In the genomic region with DNA sequence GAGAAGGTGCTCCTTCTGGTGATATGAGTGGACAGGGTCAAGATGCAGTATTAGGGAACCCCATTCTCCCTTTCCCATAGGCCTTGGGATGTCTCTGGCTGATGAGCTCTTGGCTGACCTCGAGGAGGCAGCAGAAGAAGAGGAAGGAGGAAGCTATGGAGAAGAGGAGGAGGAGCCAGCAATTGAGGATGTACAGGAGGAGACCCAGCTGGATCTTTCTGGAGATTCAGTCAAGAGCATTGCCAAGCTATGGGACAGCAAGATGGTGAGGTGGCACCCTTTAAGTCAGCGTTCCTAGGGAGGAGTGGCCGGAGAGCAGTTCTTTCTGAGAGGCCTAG, we compare ENCODE assay signal across 9 mouse cellular contexts. TPM values are rescaled to one million over a fixed set of nuclear protein-coding genes. Genes with fewer than 3 reads are reported as not detected.
DNase-seq lines count a peak whose midpoint lies in the region; ATAC-seq and TF ChIP-seq lines count a peak whose summit lies in the region.
"Had no signal": no experiment of that assay in that cellular context is flagged by ENCODE, and none has a peak within 500 bp of the region (broad histone marks: within the 10 kb centered on the region; RNA-seq: fewer than 3 reads in every experiment).

No protein-coding gene starts in this region.

- no peak for ATAC-seq in heart, embryonic 11.5 days (replicated peaks; ENCODE audit: insufficient number of reproducible peaks, low FRiP score, low TSS enrichment)
- no peak for ATAC-seq in forebrain, embryonic 16.5 days
- no peak for ATAC-seq in inflammation-experienced regulatory T-cells, adult 6 months

- TF ChIP-seq CTCF in ES-Bruce4 (IDR thresholded peaks at IDR 0.05; ENCODE audit: low read depth, low read length): no peak

- TF ChIP-seq POLR2A in ES-Bruce4 (IDR thresholded peaks at IDR 0.05; ENCODE audit: insufficient read depth, low read length): no peak

- peaks cover 12% of the 10 kb centered on the region for H3K4me1 ChIP-seq in heart, embryonic 11.5 days (ENCODE audit: control insufficient read depth, insufficient read depth, low read length)
- H3K4me1 ChIP-seq in ES-Bruce4 (ENCODE audit: control insufficient read depth, insufficient read depth, low read length): no peaks in the 10 kb centered on the region
- H3K4me1 ChIP-seq in forebrain, embryonic 16.5 days (replicated peaks; ENCODE audit: control insufficient read depth, insufficient read depth, low read length): peaks cover 26% of the 10 kb centered on the region

- 56% methylated on average over 3 of the region's 3 CpGs for WGBS in heart, embryonic 11.5 days (ENCODE audit: insufficient replicate concordance)
- WGBS in forebrain, embryonic 16.5 days: 65% methylated on average over 3 of the region's 3 CpGs
- WGBS in macrophage (ENCODE audit: missing documents): 53% methylated on average over 3 of the region's 3 CpGs

- DNase-seq in heart, postnatal 4 days: no peak
- DNase-seq in left cerebral cortex, adult 8-10 months (ENCODE audit: low spot score in 2 of 2): no peak
- DNase-seq in spleen, postnatal 36 days (ENCODE audit: low spot score in 2 of 2): no peak

- peak overlapping the region; percentile 99 for H3K4me2 ChIP-seq in heart, embryonic 11.5 days
- H3K4me2 ChIP-seq in forebrain, embryonic 16.5 days (ENCODE audit: low read length): peak overlapping the region; percentile 81

- peaks cover 5% of the 10 kb centered on the region for H3K36me3 ChIP-seq in heart, embryonic 11.5 days (ENCODE audit: control insufficient read depth, insufficient read depth, low read length)
- H3K36me3 ChIP-seq in ES-Bruce4 (ENCODE audit: control insufficient read depth, insufficient read depth, low read length, poor library complexity, severe bottlenecking) (peaks cover 25% of the 10 kb centered on the region), macrophage (ENCODE audit: inconsistent target) (peaks cover 37% of the 10 kb centered on the region)
- peaks cover 3% of the 10 kb centered on the region; the same call in 1 of the 2 replicates for H3K36me3 ChIP-seq in forebrain, embryonic 16.5 days (ENCODE audit: control insufficient read depth, insufficient read depth)

- no peaks in the 10 kb centered on the region for H3K9me3 ChIP-seq in heart, embryonic 11.5 days (replicated peaks; ENCODE audit: control insufficient read depth, low read length)
- no peaks in the 10 kb centered on the region for H3K9me3 ChIP-seq in ES-Bruce4 (replicated peaks; ENCODE audit: control insufficient read depth, insufficient read depth, low read length, poor library complexity, severe bottlenecking)
- no peaks in the 10 kb centered on the region for H3K9me3 ChIP-seq in forebrain, embryonic 16.5 days (ENCODE audit: control insufficient read depth, low read length)

- no peak overlapping the region for H3K27ac ChIP-seq in heart, embryonic 11.5 days (ENCODE audit: low read depth, low read length)
- H3K27ac ChIP-seq in ES-Bruce4 (ENCODE audit: insufficient read depth, low read length) (no peak overlapping the region), macrophage (peak overlapping the region; percentile 76)
- H3K27ac ChIP-seq in forebrain, embryonic 16.5 days (ENCODE audit: low read length): no peak overlapping the region

- H3K79me2 ChIP-seq in macrophage (ENCODE audit: inconsistent target): peaks cover 59% of the 10 kb centered on the region

- H3K9ac ChIP-seq in heart, embryonic 11.5 days (ENCODE audit: low read depth, low read length): peak overlapping the region; percentile 87
- peak overlapping the region; percentile 71 for H3K9ac ChIP-seq in ES-Bruce4 (ENCODE audit: low read depth, poor library complexity, severe bottlenecking)
- H3K9ac ChIP-seq in forebrain, embryonic 16.5 days (replicated peaks; ENCODE audit: low read depth, low read length): peak overlapping the region; percentile 74

- peak overlapping the region; percentile 68 for H3K4me3 ChIP-seq in heart, embryonic 11.5 days (ENCODE audit: low read depth, low read length)
- peak overlapping the region; percentile 95 for H3K4me3 ChIP-seq in ES-Bruce4 (ENCODE audit: low read depth, low read length)
- peak overlapping the region; percentile 75 for H3K4me3 ChIP-seq in forebrain, embryonic 16.5 days (replicated peaks; ENCODE audit: low read length)
- peak overlapping the region; percentile 95 for H3K4me3 ChIP-seq in macrophage (ENCODE audit: inconsistent target)

- TF ChIP-seq EP300 in ES-Bruce4 (IDR thresholded peaks at IDR 0.05; ENCODE audit: insufficient read depth, low read depth, low read length): no peak

- no peaks in the 10 kb centered on the region for H3K27me3 ChIP-seq in heart, embryonic 11.5 days (ENCODE audit: control insufficient read depth, insufficient read depth, low read length)
- no peaks in the 10 kb centered on the region for H3K27me3 ChIP-seq in ES-Bruce4 (ENCODE audit: control insufficient read depth, insufficient read depth, low read length, poor library complexity, severe bottlenecking)
- no peaks in the 10 kb centered on the region for H3K27me3 ChIP-seq in forebrain, embryonic 16.5 days (replicated peaks; ENCODE audit: control insufficient read depth, insufficient read depth, low read length)

RNA-seq across cellular contexts. Expression of a gene that starts 0.7 kb away (rescaled TPM):
- 67.6 and 78.3 TPM in 2 replicates for polyA plus RNA-seq in heart, embryonic 11.5 days (2014; fragmentation: Nextera tagmentation; extraction: Ambion mirVana)
- total RNA-seq in heart, postnatal 4 days (2021): 10 to 100 TPM; 37.5 to 40.3 TPM
- polyA plus RNA-seq in ES-Bruce4 (2011; ENCODE audit: insufficient read depth, insufficient read length, low read depth, missing spikeins) (67.3 and 80.1 TPM in 2 replicates), macrophage (2018) (35.3 to 71.0 TPM (median 40.2 TPM) in 3 replicates)
- 99.5 and 109 TPM in 2 replicates for polyA plus RNA-seq in forebrain, embryonic 16.5 days (2015; fragmentation: Nextera tagmentation; extraction: Ambion mirVana)
- total RNA-seq in macrophage (2018; cell fraction: chromatin; rRNA removed): 10 to 100 TPM; 13.8 to 68.0 (median 43.5) TPM
- 10 to 100 TPM; 28.7 to 48.7 (median 39.8) TPM for total RNA-seq in macrophage (2018; cell fraction: cytosol; rRNA removed)
- 10 to 100 TPM; 11.9 to 64.8 (median 31.5) TPM for total RNA-seq in macrophage (2018; cell fraction: nucleus; rRNA removed)
- total RNA-seq in left cerebral cortex, adult 8-10 months (2022): 10 to 100 TPM; 50.4 to 59.8 (median 55.2) TPM
- 100 to 1,000 TPM in 1 of 3 experiments, 10 to 100 TPM in 2; 82.2 to 102 (median 91.2) TPM for polyA plus RNA-seq in inflammation-experienced regulatory T-cells, adult 6 months (2017; shearing (Covaris generic))

RNA-seq across cellular contexts. Expression of a gene that starts 0.7 kb away (rescaled TPM):
- polyA plus RNA-seq in heart, embryonic 11.5 days (2014; fragmentation: Nextera tagmentation; extraction: Ambion mirVana): 17.8 and 20.0 TPM in 2 replicates
- total RNA-seq in heart, postnatal 4 days (2021): 10 to 100 TPM; 18.0 to 23.0 TPM
- polyA plus RNA-seq in ES-Bruce4 (2011; ENCODE audit: insufficient read depth, insufficient read length, low read depth, missing spikeins) (23.6 and 29.9 TPM in 2 replicates), macrophage (2018) (16.1 to 19.8 TPM (median 18.6 TPM) in 3 replicates)
- polyA plus RNA-seq in forebrain, embryonic 16.5 days (2015; fragmentation: Nextera tagmentation; extraction: Ambion mirVana): 30.4 and 31.9 TPM in 2 replicates
- total RNA-seq in macrophage (2018; cell fraction: chromatin; rRNA removed): 10 to 100 TPM in 22 of 26 experiments, 1 to 10 TPM in 4; 4.5 to 53.8 (median 25.3) TPM
- total RNA-seq in macrophage (2018; cell fraction: cytosol; rRNA removed): 10 to 100 TPM; 11.7 to 25.0 (median 21.2) TPM
- total RNA-seq in macrophage (2018; cell fraction: nucleus; rRNA removed): 10 to 100 TPM in 23 of 26 experiments, 1 to 10 TPM in 3; 7.5 to 37.3 (median 19.6) TPM
- total RNA-seq in left cerebral cortex, adult 8-10 months (2022): 10 to 100 TPM; 36.8 to 46.7 (median 42.9) TPM
- polyA plus RNA-seq in inflammation-experienced regulatory T-cells, adult 6 months (2017; shearing (Covaris generic)): 10 to 100 TPM; 11.9 to 17.0 (median 15.0) TPM

RNA-seq across cellular contexts. Expression of a gene that starts 13.3 kb away (rescaled TPM):
- 621 and 642 TPM in 2 replicates for polyA plus RNA-seq in heart, embryonic 11.5 days (2014; fragmentation: Nextera tagmentation; extraction: Ambion mirVana)
- 1,000 to 10,000 TPM; 1,232 to 1,303 TPM for total RNA-seq in heart, postnatal 4 days (2021)
- polyA plus RNA-seq in ES-Bruce4 (2011; ENCODE audit: insufficient read depth, insufficient read length, low read depth, missing spikeins): 266 and 305 TPM in 2 replicates
- polyA plus RNA-seq in forebrain, embryonic 16.5 days (2015; fragmentation: Nextera tagmentation; extraction: Ambion mirVana): 314 and 357 TPM in 2 replicates
- total RNA-seq in macrophage (2018; cell fraction: chromatin; rRNA removed): 10 to 100 TPM in 18 of 26 experiments, 1 to 10 TPM in 7, not detected in 1; 4.2 to 40.1 (median 16.0) TPM
- 100 to 1,000 TPM; 184 to 392 (median 252) TPM for total RNA-seq in macrophage (2018; cell fraction: cytosol; rRNA removed)
- 100 to 1,000 TPM in 5 of 26 experiments, 10 to 100 TPM in 21; 15.3 to 158 (median 60.8) TPM for total RNA-seq in macrophage (2018; cell fraction: nucleus; rRNA removed)
- 207 to 248 TPM (median 217 TPM) in 3 replicates for polyA plus RNA-seq in macrophage (2018)
- total RNA-seq in left cerebral cortex, adult 8-10 months (2022): 100 to 1,000 TPM; 580 to 641 (median 617) TPM
- polyA plus RNA-seq in inflammation-experienced regulatory T-cells, adult 6 months (2017; shearing (Covaris generic)): 100 to 1,000 TPM; 608 to 774 (median 726) TPM

RNA-seq across cellular contexts. Expression of a gene that starts 14.5 kb away (rescaled TPM):
- 0.21 and 0.56 TPM in 2 replicates for polyA plus RNA-seq in heart, embryonic 11.5 days (2014; fragmentation: Nextera tagmentation; extraction: Ambion mirVana)
- total RNA-seq in heart, postnatal 4 days (2021): under 1 TPM; 0.52 to 0.81 TPM
- polyA plus RNA-seq in ES-Bruce4 (2011; ENCODE audit: insufficient read depth, insufficient read length, low read depth, missing spikeins) (0.37 TPM in 1 of 2 replicates, not detected in the other), macrophage (2018) (not detected in 3 replicates)
- polyA plus RNA-seq in forebrain, embryonic 16.5 days (2015; fragmentation: Nextera tagmentation; extraction: Ambion mirVana): 0.17 and 0.46 TPM in 2 replicates
- under 1 TPM in 2 of 26 experiments, not detected in 24; 0.47 to 0.62 TPM for total RNA-seq in macrophage (2018; cell fraction: chromatin; rRNA removed)
- under 1 TPM in 2 of 26 experiments, not detected in 24; 0.05 to 0.09 TPM for total RNA-seq in macrophage (2018; cell fraction: cytosol; rRNA removed)
- total RNA-seq in macrophage (2018; cell fraction: nucleus; rRNA removed): under 1 TPM in 6 of 26 experiments, not detected in 20; 0.30 to 0.48 (median 0.39) TPM
- total RNA-seq in left cerebral cortex, adult 8-10 months (2022): 1 to 10 TPM in 1 of 4 experiments, under 1 TPM in 3; 0.46 to 1.1 (median 0.67) TPM
- polyA plus RNA-seq in inflammation-experienced regulatory T-cells, adult 6 months (2017; shearing (Covaris generic)): not detected
- total RNA-seq: gastrocnemius, adult 8-10 months had no signal

RNA-seq across cellular contexts. Expression of a gene that starts 14.6 kb away (rescaled TPM):
- 42.2 and 43.5 TPM in 2 replicates for polyA plus RNA-seq in heart, embryonic 11.5 days (2014; fragmentation: Nextera tagmentation; extraction: Ambion mirVana)
- 10 to 100 TPM; 37.9 to 38.3 TPM for total RNA-seq in heart, postnatal 4 days (2021)
- polyA plus RNA-seq in ES-Bruce4 (2011; ENCODE audit: insufficient read depth, insufficient read length, low read depth, missing spikeins): 141 and 161 TPM in 2 replicates
- polyA plus RNA-seq in forebrain, embryonic 16.5 days (2015; fragmentation: Nextera tagmentation; extraction: Ambion mirVana): 42.1 and 47.3 TPM in 2 replicates
- total RNA-seq in macrophage (2018; cell fraction: chromatin; rRNA removed): 100 to 1,000 TPM in 7 of 26 experiments, 10 to 100 TPM in 19; 35.3 to 142 (median 84.0) TPM
- total RNA-seq in macrophage (2018; cell fraction: cytosol; rRNA removed): 10 to 100 TPM; 15.3 to 44.9 (median 38.9) TPM
- 10 to 100 TPM; 29.8 to 82.8 (median 46.2) TPM for total RNA-seq in macrophage (2018; cell fraction: nucleus; rRNA removed)
- polyA plus RNA-seq in macrophage (2018): 28.4 to 47.4 TPM (median 36.0 TPM) in 3 replicates
- total RNA-seq in left cerebral cortex, adult 8-10 months (2022): 10 to 100 TPM; 44.9 to 57.8 (median 51.0) TPM
- 10 to 100 TPM; 30.0 to 47.0 (median 45.2) TPM for polyA plus RNA-seq in inflammation-experienced regulatory T-cells, adult 6 months (2017; shearing (Covaris generic))
